Mouse (Mus musculus) megakaryocyte, embryonic 14.5 days (primary cell): ENCODE data around the gene Map7.

ENCODE experiments used
- FLI1 ChIP-seq: IDR thresholded peaks from 2 replicates; pipeline ENCODE4 v1.6.1; 2012; ENCODE audit warnings: low read length, inconsistent platforms, mixed read lengths
- GATA1 ChIP-seq: IDR thresholded peaks from 3 replicates; pipeline ENCODE4 v1.6.1; 2012; ENCODE audit warnings: mixed read lengths, low read length, inconsistent platforms, borderline replicate concordance

GRCm38 (mm10) chr10:20255579-20255978 lies 107.3 kb downstream of the Map7 start:
- TF ChIP-seq FLI1, result no peak
- TF ChIP-seq GATA1, result no peak
